Mouse (Mus musculus): ENCODE data around the gene Gm21953. TPM values are rescaled to one million over a fixed set of nuclear protein-coding genes. Genes with fewer than 3 reads are reported as not detected.
"Not testable (repeated sequence)": the region's sequence is repeated elsewhere in the genome, so short reads cannot be mapped to it uniquely, and the experiment has no call there.

Gm21953 gene
- not detected in 2 replicates for polyA plus RNA-seq (2014; fragmentation: Nextera tagmentation; extraction: Ambion mirVana)

DNA sequence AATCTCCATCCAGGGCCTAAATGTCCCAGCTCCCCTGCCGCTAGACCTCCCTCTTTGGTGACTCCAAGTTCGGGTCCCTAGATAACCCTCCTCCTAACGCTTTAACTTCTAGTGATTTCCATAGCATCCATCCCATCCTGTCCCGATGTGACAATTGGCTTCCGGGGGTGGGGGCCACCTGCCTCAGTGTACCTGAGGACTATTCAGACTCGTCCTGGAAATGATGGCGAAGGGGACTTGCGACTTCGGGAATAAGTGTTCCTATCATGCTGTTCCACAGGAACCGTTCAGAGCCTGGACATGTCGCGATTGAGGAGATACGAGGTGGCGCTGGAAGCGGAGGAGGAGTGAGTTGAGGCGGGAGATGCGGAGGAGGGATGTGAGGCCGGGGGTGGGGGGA lies at the start of gene Gm21953:
Gene Gm21953 (plus strand): TSS at position 301 of the 400 bp plus-strand sequence.
- not testable (repeated sequence) for H3K27me3 ChIP-seq (replicated peaks; ENCODE audit: control insufficient read depth, insufficient read depth, low read length); H3K4me2 ChIP-seq; H3K4me1 ChIP-seq (replicated peaks; ENCODE audit: control insufficient read depth, insufficient read depth, low read length); H3K27ac ChIP-seq (ENCODE audit: low read depth, low read length); ATAC-seq (replicated peaks; ENCODE audit: low FRiP score); H3K4me3 ChIP-seq (ENCODE audit: low read depth, low read length); H3K9me3 ChIP-seq (ENCODE audit: control insufficient read depth, low read length); DNase-seq (ENCODE audit: low spot score); H3K36me3 ChIP-seq (ENCODE audit: control insufficient read depth, insufficient read depth, low read length); H3K9ac ChIP-seq (ENCODE audit: low read depth, low read length)
- whole genome bisulfite sequencing, result no CpG with 5 or more reads among the region's 18 CpGs

GRCm38 (mm10) chr4:42255467-42255866 lies 38.6 kb upstream of the Gm21953 start, which contains the start of gene Ccl21b:
TSS of gene Ccl21b (plus strand) at chr4:42255767.
- not testable (repeated sequence) for H3K9ac ChIP-seq (ENCODE audit: low read depth, low read length); H3K9me3 ChIP-seq (ENCODE audit: control insufficient read depth, low read length); ATAC-seq (replicated peaks; ENCODE audit: low FRiP score); H3K4me2 ChIP-seq; DNase-seq (ENCODE audit: low spot score); H3K27me3 ChIP-seq (replicated peaks; ENCODE audit: control insufficient read depth, insufficient read depth, low read length); H3K4me1 ChIP-seq (replicated peaks; ENCODE audit: control insufficient read depth, insufficient read depth, low read length); H3K4me3 ChIP-seq (ENCODE audit: low read depth, low read length); H3K36me3 ChIP-seq (ENCODE audit: control insufficient read depth, insufficient read depth, low read length); H3K27ac ChIP-seq (ENCODE audit: low read depth, low read length)
- no CpG with 5 or more reads among the region's 5 CpGs for WGBS

DNA sequence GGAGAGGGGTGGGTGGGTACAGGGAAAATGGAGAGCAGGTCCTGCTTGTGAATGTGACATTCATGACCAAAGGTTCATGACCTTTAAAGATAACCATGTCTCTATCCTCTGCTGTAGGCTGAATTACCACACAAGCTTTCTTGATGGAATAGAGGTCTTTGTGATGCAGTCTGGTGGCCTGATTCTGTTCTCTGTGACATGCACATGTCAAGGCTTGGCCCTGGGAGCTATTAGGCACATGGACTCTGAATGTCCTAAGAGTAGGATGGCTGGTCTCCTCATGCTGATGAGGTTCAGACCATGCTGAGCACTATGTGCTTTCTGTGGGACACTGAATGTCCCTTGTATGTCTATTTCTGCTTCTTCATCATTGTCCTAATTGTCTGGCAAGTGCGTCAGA lies 24.0 kb downstream of the Gm21953 start, which contains the start of gene Fam205a3:
Gene Fam205a3 (plus strand): TSS at position 301 of the 400 bp plus-strand sequence.
- not testable (repeated sequence) for H3K36me3 ChIP-seq (ENCODE audit: control insufficient read depth, insufficient read depth, low read length); H3K4me1 ChIP-seq (replicated peaks; ENCODE audit: control insufficient read depth, insufficient read depth, low read length); H3K27me3 ChIP-seq (replicated peaks; ENCODE audit: control insufficient read depth, insufficient read depth, low read length); ATAC-seq (replicated peaks; ENCODE audit: low FRiP score); H3K9ac ChIP-seq (ENCODE audit: low read depth, low read length); H3K4me3 ChIP-seq (ENCODE audit: low read depth, low read length); DNase-seq (ENCODE audit: low spot score); H3K9me3 ChIP-seq (ENCODE audit: control insufficient read depth, low read length); H3K4me2 ChIP-seq; H3K27ac ChIP-seq (ENCODE audit: low read depth, low read length)
- WGBS, result no CpG with 5 or more reads among the region's 1 CpGs

Other genes starting within 250 kb of the Gm21953 start
- gene Gm3893, start 203.1 kb upstream of the Gm21953 start, polyA plus RNA-seq (2014; fragmentation: Nextera tagmentation; extraction: Ambion mirVana), result not detected in 2 replicates
- gene Gm13304, start 179.4 kb upstream of the Gm21953 start, polyA plus RNA-seq (2014; fragmentation: Nextera tagmentation; extraction: Ambion mirVana), result not detected in 2 replicates
- gene Gm13306, start 140.8 kb upstream of the Gm21953 start, polyA plus RNA-seq (2014; fragmentation: Nextera tagmentation; extraction: Ambion mirVana), result not detected in 2 replicates
- gene Gm13305, start 125.7 kb upstream of the Gm21953 start, polyA plus RNA-seq (2014; fragmentation: Nextera tagmentation; extraction: Ambion mirVana), result 0.33 and 0.42 TPM in 2 replicates
- not detected in 2 replicates for gene Gm10600, start 53.6 kb upstream of the Gm21953 start, polyA plus RNA-seq (2014; fragmentation: Nextera tagmentation; extraction: Ambion mirVana)
- gene Ccl21b, start 38.5 kb upstream of the Gm21953 start, polyA plus RNA-seq (2014; fragmentation: Nextera tagmentation; extraction: Ambion mirVana), result not detected in 2 replicates
- not detected in 2 replicates for gene Fam205a3, start 24.1 kb downstream of the Gm21953 start, polyA plus RNA-seq (2014; fragmentation: Nextera tagmentation; extraction: Ambion mirVana)
- not detected in 2 replicates for gene Gm21586, start 145.1 kb downstream of the Gm21953 start, polyA plus RNA-seq (2014; fragmentation: Nextera tagmentation; extraction: Ambion mirVana)
- gene Gm2163, start 172.5 kb downstream of the Gm21953 start, polyA plus RNA-seq (2014; fragmentation: Nextera tagmentation; extraction: Ambion mirVana), result not detected in 2 replicates
- gene Fam205a2, start 233.9 kb downstream of the Gm21953 start, polyA plus RNA-seq (2014; fragmentation: Nextera tagmentation; extraction: Ambion mirVana), result not detected in 2 replicates